Comparison of ENCODE assay signal across 9 mouse cellular contexts in the genomic region with DNA sequence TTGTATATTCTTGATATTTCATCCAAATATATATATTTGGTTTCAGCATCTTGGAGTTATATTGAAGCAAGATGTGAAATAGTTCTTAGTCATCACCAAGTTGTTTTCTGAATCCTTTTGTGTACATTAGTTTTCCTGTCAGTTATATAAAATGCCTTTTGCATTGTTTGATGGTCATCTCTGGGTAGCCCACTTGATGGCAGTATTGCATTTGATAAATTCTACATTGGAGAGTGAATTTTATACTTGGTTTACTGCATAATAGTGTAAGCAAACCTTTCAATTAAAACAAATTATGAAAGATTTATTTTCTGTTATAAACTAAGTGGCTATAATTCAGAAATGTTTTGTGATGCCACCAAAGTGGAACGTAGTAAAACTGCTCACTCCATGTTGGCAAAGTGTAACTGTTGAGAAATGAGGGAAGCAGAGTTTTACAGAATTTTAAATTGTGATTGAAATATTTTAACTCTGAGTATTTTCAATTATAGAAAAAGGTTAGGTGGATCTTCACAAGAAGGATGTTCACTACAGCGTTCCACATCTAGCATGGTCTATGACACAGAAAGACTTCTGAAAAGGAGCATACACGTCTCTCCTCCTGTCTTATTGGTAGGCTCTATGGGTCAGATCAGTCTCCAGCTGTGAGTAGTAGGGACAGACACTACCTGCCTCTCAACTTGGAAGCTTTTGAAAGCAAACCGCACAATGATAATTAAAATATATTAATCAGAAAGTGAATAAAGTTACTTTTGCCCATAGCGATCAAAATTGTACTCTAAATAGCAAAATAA.
A peak's percentile ranks its signal among the peaks of the same experiment; 100 is the strongest.
DNase-seq lines count a peak whose midpoint lies in the region; ATAC-seq and TF ChIP-seq lines count a peak whose summit lies in the region.
"Had no signal": no experiment of that assay in that cellular context is flagged by ENCODE, and none has a peak within 500 bp of the region (broad histone marks: within the 10 kb centered on the region; RNA-seq: fewer than 3 reads in every experiment).

No protein-coding gene starts in this region.

- TF ChIP-seq CTCF in heart, adult 2 months (IDR thresholded peaks at IDR 0.05), result peak; percentile 65
- no peak for TF ChIP-seq CTCF in brain, embryonic 14.5 days (IDR thresholded peaks at IDR 0.05; ENCODE audit: borderline replicate concordance, extremely low read depth, insufficient read depth, insufficient read length)

- no peaks in the 10 kb centered on the region for H3K4me1 ChIP-seq in heart, adult 2 months (ENCODE audit: control insufficient read depth, insufficient read depth, low read length)
- no peaks in the 10 kb centered on the region for H3K4me1 ChIP-seq in midbrain, embryonic 16.5 days (ENCODE audit: control insufficient read depth, insufficient read depth, low read length)

- H3K36me3 ChIP-seq in heart, adult 2 months (ENCODE audit: control insufficient read depth, insufficient read depth, low read length), result no peaks in the 10 kb centered on the region
- H3K36me3 ChIP-seq in midbrain, embryonic 16.5 days (ENCODE audit: control insufficient read depth, insufficient read depth, low read length), result no peaks in the 10 kb centered on the region

- TF ChIP-seq EP300 in heart, adult 2 months (IDR thresholded peaks at IDR 0.05; ENCODE audit: insufficient read depth, low read depth, low read length), result no peak

- WGBS in heart, adult 2 months, result 79% methylated on average over 5 of the region's 5 CpGs
- 71% methylated on average over 5 of the region's 5 CpGs for WGBS in midbrain, embryonic 16.5 days

- H3K4me2 ChIP-seq in midbrain, embryonic 16.5 days (ENCODE audit: low read length), result no peak overlapping the region
- H3K4me2 ChIP-seq: heart, embryonic 11.5 days had no signal

- ATAC-seq in megakaryocyte progenitor cell, adult 5-6 weeks (replicated peaks; ENCODE audit: poor library complexity), result 0 out of 2 replicates have a peak, but pooled peaks have one; percentile 50
- no peak for ATAC-seq in midbrain, embryonic 16.5 days

- no peak overlapping the region for H3K4me3 ChIP-seq in heart, adult 2 months
- no peak overlapping the region for H3K4me3 ChIP-seq in midbrain, embryonic 16.5 days (ENCODE audit: low read depth, low read length)

- no peaks in the 10 kb centered on the region for H3K27me3 ChIP-seq in heart, adult 2 months (ENCODE audit: control insufficient read depth, insufficient read depth, low read length)
- no peaks in the 10 kb centered on the region for H3K27me3 ChIP-seq in midbrain, embryonic 16.5 days (ENCODE audit: control insufficient read depth, insufficient read depth, low read depth, low read length)

- H3K27ac ChIP-seq in heart, adult 2 months, result no peak overlapping the region
- H3K27ac ChIP-seq in midbrain, embryonic 16.5 days (ENCODE audit: low read length), result no peak overlapping the region

- intact Hi-C loops in heart, adult 2 months (cut with DNase I), result no loop called here
- intact Hi-C loops in heart, postnatal 25 days (cut with DNase I), result no loop called here

- no peaks in the 10 kb centered on the region for H3K9me3 ChIP-seq in midbrain, embryonic 16.5 days (replicated peaks; ENCODE audit: control insufficient read depth, low read length, poor library complexity, severe bottlenecking)

- H3K79me2 ChIP-seq in heart, adult 2 months (replicated peaks; ENCODE audit: control insufficient read depth, insufficient read depth, low read length), result no peaks in the 10 kb centered on the region

- TF ChIP-seq POLR2A in heart, adult 2 months (IDR thresholded peaks at IDR 0.05; ENCODE audit: insufficient read depth, low read depth, low read length), result no peak
- TF ChIP-seq POLR2A in brain, embryonic 14.5 days (IDR thresholded peaks at IDR 0.05; ENCODE audit: borderline replicate concordance, extremely low read depth, insufficient read depth, insufficient read length, poor library complexity, severe bottlenecking), result no peak

- H3K9ac ChIP-seq in heart, adult 2 months (ENCODE audit: low read depth, low read length), result no peak overlapping the region
- H3K9ac ChIP-seq in midbrain, embryonic 16.5 days (ENCODE audit: low read depth, low read length), result no peak overlapping the region

- DNase-seq in heart, adult 2 months, result no peak
- DNase-seq in heart, postnatal 25 days (ENCODE audit: low spot score), result no peak
- peak; percentile 2 for DNase-seq in lung, postnatal 10 days
- no peak for DNase-seq in lung, adult 18-20 months
- peak; percentile 65 for DNase-seq in brain, embryonic 14.5 days (ENCODE audit: low read depth)
- no peak for DNase-seq in urinary bladder, adult 18-20 months (ENCODE audit: low spot score in 2 of 2)

Comparison
In these comparisons a context has a peak if more than half of its experiments do, and no peak if none do; other contexts are left out.
1. DNase-seq: peak in lung, postnatal 10 days (single experiment) and brain, embryonic 14.5 days (single experiment); none in heart, adult 2 months (0 of 2), heart, postnatal 25 days (single experiment), lung, adult 18-20 months (0 of 2) and urinary bladder, adult 18-20 months (0 of 2).